Mouse (Mus musculus): ENCODE measurements around the gene Gm49711. TPM values are rescaled to one million over a fixed set of nuclear protein-coding genes. Genes with fewer than 3 reads are reported as not detected.

The Gm49711 gene
- polyA plus RNA-seq (2016; fragmentation: Nextera tagmentation; extraction: Ambion mirVana) = 0.47 and 0.96 TPM in 2 replicates

GRCm38 (mm10) chr16:92057852-92058643 is at the start of gene Gm49711, which contains the start of the genes Mrps6 and Slc5a3:
TSS of gene Gm49711 (plus strand) at chr16:92058316.
TSS of gene Mrps6 (plus strand) at chr16:92058270.
TSS of gene Slc5a3 (plus strand) at chr16:92058322.
- Histone ChIP-seq H3K9ac (peak within 1 kb of the TSS; percentile 91), H3K27me3 (replicated peaks) (no peaks in the 10 kb centered on the region), H3K4me1 (peaks cover 20% of the 10 kb centered on the region), H3K36me3 (peaks cover 26% of the 10 kb centered on the region), H3K4me2 (replicated peaks) (peak within 1 kb of the TSS; percentile 88), H3K27ac (peak within 1 kb of the TSS; percentile 63; the same call in 1 of the 2 replicates), H3K9me3 (peaks cover 8% of the 10 kb centered on the region), H3K4me3 (peak within 1 kb of the TSS; percentile 98)
- peak; percentile 94 for ATAC-seq (ENCODE audit: low FRiP score, low read depth)
- under 1% methylated on average over 92 of the region's 99 CpGs for WGBS

DNA sequence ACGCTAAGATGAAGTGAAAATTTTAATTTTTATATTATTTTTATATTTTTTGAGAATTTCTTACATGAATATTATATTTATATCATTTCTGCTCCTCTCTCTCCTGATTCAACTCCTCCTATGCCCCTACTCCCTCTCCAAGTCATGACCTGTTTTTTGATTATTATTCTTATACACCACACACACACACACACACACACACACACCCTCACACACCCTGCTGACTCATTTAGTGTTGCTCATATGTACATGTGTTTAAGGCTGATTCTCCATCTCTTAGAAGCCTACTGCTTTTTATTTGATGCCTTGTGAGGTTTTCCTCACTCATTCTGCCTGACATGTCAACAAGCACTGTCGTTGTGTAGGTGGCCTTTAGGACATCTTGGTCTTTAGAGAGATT is 48.5 kb upstream of the Gm49711 start:
- WGBS = 95% methylated on average over 2 of the region's 2 CpGs

GRCm38 (mm10) chr16:92016792-92017191 is 41.3 kb upstream of the Gm49711 start:
- no peaks in the 10 kb centered on the region for H3K36me3 ChIP-seq
- H3K4me3 ChIP-seq = no peak overlapping the region
- H3K27ac ChIP-seq = no peak overlapping the region
- no peaks in the 10 kb centered on the region for H3K27me3 ChIP-seq (replicated peaks)
- H3K4me1 ChIP-seq = 0 out of 2 replicates have a peak, but pooled peaks cover 7% of the 10 kb centered on the region
- H3K4me2 ChIP-seq (replicated peaks) = no peak overlapping the region
- ATAC-seq (ENCODE audit: low FRiP score, low read depth) = no peak
- no peaks in the 10 kb centered on the region for H3K9me3 ChIP-seq
- H3K9ac ChIP-seq = no peak overlapping the region
- WGBS = 93% methylated on average over 8 of the region's 8 CpGs

More for the DNA sequence above, 48.5 kb upstream of the Gm49711 start:
- no peak for ATAC-seq (ENCODE audit: low FRiP score, low read depth)
- H3K4me1 ChIP-seq = no peaks in the 10 kb centered on the region
- H3K36me3 ChIP-seq = no peaks in the 10 kb centered on the region
- H3K4me2 ChIP-seq (replicated peaks) = no peak overlapping the region
- no peaks in the 10 kb centered on the region for H3K9me3 ChIP-seq
- H3K27ac ChIP-seq = no peak overlapping the region
- H3K27me3 ChIP-seq (replicated peaks) = no peaks in the 10 kb centered on the region
- H3K4me3 ChIP-seq = no peak overlapping the region
- H3K9ac ChIP-seq = no peak overlapping the region

- Histone ChIP-seq H3K36me3 (no peaks in the 10 kb centered on the region), H3K9me3 (no peaks in the 10 kb centered on the region), H3K4me2 (replicated peaks) (peak overlapping the region; percentile 59), H3K27ac (no peak overlapping the region), H3K4me1 (0 out of 2 replicates have a peak, but pooled peaks cover 7% of the 10 kb centered on the region), H3K4me3 (peak overlapping the region; percentile 21; the same call in 1 of the 2 replicates), H3K27me3 (replicated peaks) (no peaks in the 10 kb centered on the region), H3K9ac (0 out of 2 replicates have a peak overlapping the region, but pooled peaks have one; percentile 48)
- peak; percentile 82 for ATAC-seq (ENCODE audit: low FRiP score, low read depth)
- WGBS = 7% methylated on average over 26 of the region's 26 CpGs
Measured at GRCm38 (mm10) chr16:92019141-92020118, 38.7 kb upstream of the Gm49711 start.

- ATAC-seq (ENCODE audit: low FRiP score, low read depth) = no peak
- Histone ChIP-seq H3K4me3 (no peak overlapping the region), H3K9me3 (no peaks in the 10 kb centered on the region), H3K4me2 (replicated peaks) (no peak overlapping the region), H3K27me3 (replicated peaks) (no peaks in the 10 kb centered on the region), H3K4me1 (0 out of 2 replicates have a peak, but pooled peaks cover 7% of the 10 kb centered on the region), H3K27ac (no peak overlapping the region), H3K9ac (no peak overlapping the region), H3K36me3 (no peaks in the 10 kb centered on the region)
- 87% methylated on average over 12 of the region's 12 CpGs for WGBS
Measured at GRCm38 (mm10) chr16:92021656-92022400, 36.3 kb upstream of the Gm49711 start.

- WGBS = 83% methylated on average over 20 of the region's 20 CpGs
- Histone ChIP-seq H3K27ac (no peak overlapping the region), H3K36me3 (no peaks in the 10 kb centered on the region), H3K4me3 (no peak overlapping the region), H3K4me1 (0 out of 2 replicates have a peak, but pooled peaks cover 7% of the 10 kb centered on the region), H3K27me3 (replicated peaks) (no peaks in the 10 kb centered on the region), H3K9ac (no peak overlapping the region), H3K9me3 (no peaks in the 10 kb centered on the region), H3K4me2 (replicated peaks) (no peak overlapping the region)
- ATAC-seq (ENCODE audit: low FRiP score, low read depth) = no peak
Measured at GRCm38 (mm10) chr16:92022494-92023283, 35.4 kb upstream of the Gm49711 start.

GRCm38 (mm10) chr16:92033286-92033685 is 24.8 kb upstream of the Gm49711 start:
- Histone ChIP-seq H3K9me3 (no peaks in the 10 kb centered on the region), H3K4me1 (no peaks in the 10 kb centered on the region), H3K4me2 (replicated peaks) (no peak overlapping the region), H3K27ac (no peak overlapping the region), H3K27me3 (replicated peaks) (no peaks in the 10 kb centered on the region), H3K36me3 (no peaks in the 10 kb centered on the region), H3K4me3 (no peak overlapping the region), H3K9ac (no peak overlapping the region)
- WGBS = 84% methylated on average over 3 of the region's 3 CpGs
- no peak for ATAC-seq (ENCODE audit: low FRiP score, low read depth)

GRCm38 (mm10) chr16:92034676-92035075 is 23.4 kb upstream of the Gm49711 start:
- WGBS = 80% methylated on average over 5 of the region's 5 CpGs
- Histone ChIP-seq H3K9me3 (no peaks in the 10 kb centered on the region), H3K9ac (no peak overlapping the region), H3K36me3 (no peaks in the 10 kb centered on the region), H3K4me2 (replicated peaks) (no peak overlapping the region), H3K4me3 (no peak overlapping the region), H3K27ac (no peak overlapping the region), H3K27me3 (replicated peaks) (no peaks in the 10 kb centered on the region), H3K4me1 (no peaks in the 10 kb centered on the region)
- ATAC-seq (ENCODE audit: low FRiP score, low read depth) = no peak

DNA sequence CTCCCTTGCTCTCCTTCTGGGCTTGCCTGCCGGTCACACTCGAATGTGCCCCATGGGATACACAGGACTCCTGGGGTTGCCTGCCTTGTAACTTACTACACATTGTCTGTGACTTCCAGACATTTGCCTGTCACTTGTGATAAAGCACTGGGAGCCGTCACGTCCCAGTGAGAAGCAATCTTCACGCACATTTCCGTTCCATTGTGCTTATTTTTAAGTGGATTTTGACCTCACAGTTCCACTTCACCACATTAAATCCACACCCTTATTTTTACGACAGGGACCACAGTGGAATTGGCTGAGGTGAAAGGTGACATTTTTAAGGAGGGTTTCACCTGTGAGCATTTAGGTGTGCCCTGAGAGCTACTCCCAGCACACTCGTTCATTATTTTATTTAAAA is 21.4 kb upstream of the Gm49711 start:
- no peak for ATAC-seq (ENCODE audit: low FRiP score, low read depth)
- H3K4me2 ChIP-seq (replicated peaks) = no peak overlapping the region
- no peaks in the 10 kb centered on the region for H3K36me3 ChIP-seq
- H3K4me1 ChIP-seq = no peaks in the 10 kb centered on the region
- H3K9me3 ChIP-seq = no peaks in the 10 kb centered on the region
- no peak overlapping the region for H3K9ac ChIP-seq
- no peak overlapping the region for H3K27ac ChIP-seq
- no peak overlapping the region for H3K4me3 ChIP-seq
- 38% methylated on average over 8 of the region's 8 CpGs for WGBS
- H3K27me3 ChIP-seq (replicated peaks) = no peaks in the 10 kb centered on the region

DNA sequence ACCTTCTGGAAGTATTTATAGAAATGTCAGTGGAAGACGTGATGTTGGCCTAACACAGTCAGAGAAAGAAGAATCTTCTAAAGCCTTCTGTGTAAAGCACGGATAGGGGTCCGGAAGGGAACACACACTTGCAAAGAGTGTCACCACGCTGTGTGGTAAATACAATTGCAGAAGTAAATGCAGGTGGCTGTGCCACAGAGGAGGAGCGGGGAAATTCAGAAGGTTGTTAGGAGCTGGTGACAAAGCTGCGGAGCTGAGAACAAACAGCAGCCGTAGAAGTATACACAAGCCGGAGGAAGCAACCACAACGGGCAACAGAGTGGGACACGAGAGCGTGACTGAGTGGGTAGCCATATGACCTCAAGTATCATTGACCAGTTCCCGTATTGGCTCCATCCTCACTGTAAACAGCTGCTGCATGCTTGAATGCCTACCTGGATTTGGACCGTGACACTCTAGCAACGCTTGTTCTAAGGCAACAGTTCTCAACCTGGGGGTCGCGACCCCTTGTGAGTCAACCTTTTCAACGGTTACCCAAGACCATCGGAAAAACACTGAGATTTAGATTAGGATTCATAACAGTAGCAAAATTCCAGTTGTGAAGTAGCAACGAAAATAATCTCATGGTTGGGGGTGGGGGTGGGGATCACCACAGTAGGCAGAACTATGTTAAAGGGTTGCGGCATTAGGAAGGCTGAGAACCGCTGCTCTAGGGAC is 20.1 kb upstream of the Gm49711 start:
- Histone ChIP-seq H3K4me3 (no peak overlapping the region), H3K27me3 (replicated peaks) (no peaks in the 10 kb centered on the region), H3K4me1 (no peaks in the 10 kb centered on the region), H3K9ac (no peak overlapping the region), H3K9me3 (no peaks in the 10 kb centered on the region), H3K27ac (no peak overlapping the region), H3K36me3 (no peaks in the 10 kb centered on the region), H3K4me2 (replicated peaks) (no peak overlapping the region)
- ATAC-seq (ENCODE audit: low FRiP score, low read depth) = no peak
- WGBS = 83% methylated on average over 21 of the region's 21 CpGs

Measured in neural tube, embryonic 12.5 days (tissue).